Mouse (Mus musculus) cerebellum, postnatal 25 days (tissue): ENCODE results near the gene Zfp11.

Experiments used
- DNase-seq, 2 experiments: peaks; one replicate each; pipeline ENCODE4 v3.0.0; 2021; ENCODE audit warnings: mixed read lengths in 2 of 2

Zfp11 gene

GRCm38 (mm10) chr5:129607476-129607875, 62.4 kb downstream of the Zfp11 start:
- no peak for DNase-seq
